Mouse (Mus musculus) megakaryocyte, adult 5-6 weeks (primary cell): ENCODE measurements at regions not wholly inside any gene's neighbourhood (a gene's known extent, or its start where the extent isn't known, plus 50 kb on each side); places are given as distances from the start of the nearest gene placed in this dataset.

ENCODE experiments used
- ATAC-seq: 2 replicates; pipeline ENCODE4 v1.8.0; 2016; ENCODE audit warnings: mild to moderate bottlenecking, inconsistent platforms; ENCODE audit not compliant: poor library complexity, severe bottlenecking

DNA sequence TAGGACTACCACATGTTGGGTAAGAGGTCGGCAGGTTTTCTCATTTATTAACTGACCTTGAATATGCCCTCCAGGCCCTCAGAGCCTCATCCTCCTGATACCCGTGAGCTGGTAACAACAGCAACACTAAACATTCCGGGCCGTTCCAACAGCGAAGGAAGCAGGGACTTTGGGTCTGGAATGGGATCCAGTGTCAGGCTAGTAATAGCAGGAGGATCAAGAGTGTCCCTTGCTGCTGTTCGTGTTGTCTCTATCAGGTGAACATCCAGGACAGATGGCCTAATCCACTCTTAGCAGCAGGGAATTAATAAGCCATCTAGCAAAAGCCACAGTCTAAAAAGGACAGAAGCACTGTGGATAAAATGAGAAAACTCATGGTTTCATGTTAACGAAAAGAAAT lies 106.7 kb downstream of the Cpeb2 start:
- ATAC-seq, result no peak

DNA sequence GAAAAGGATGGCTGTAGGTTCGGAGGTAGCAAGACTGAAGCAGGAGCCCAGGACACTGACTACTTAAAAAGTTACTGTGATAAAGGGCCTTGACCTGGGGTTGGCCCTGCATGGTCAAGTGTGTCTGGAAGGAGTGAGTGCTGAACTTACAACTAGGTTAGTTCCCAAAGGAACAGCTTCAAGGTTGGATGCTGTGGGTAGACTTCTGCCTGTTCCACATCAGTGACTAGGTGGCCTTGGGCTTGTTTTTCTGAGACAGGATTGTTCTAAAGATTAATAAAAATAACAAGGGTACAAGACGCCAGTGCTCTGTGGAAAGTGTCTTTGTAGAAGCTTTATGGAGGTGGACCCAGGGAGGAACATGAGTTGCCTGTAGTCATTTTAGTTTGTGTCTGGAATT lies 108.5 kb downstream of the Cpeb2 start:
- no peak for ATAC-seq

- ATAC-seq, result no peak
Measured at GRCm38 (mm10) chr5:43344441-43344840, 111.5 kb downstream of the Cpeb2 start.

DNA sequence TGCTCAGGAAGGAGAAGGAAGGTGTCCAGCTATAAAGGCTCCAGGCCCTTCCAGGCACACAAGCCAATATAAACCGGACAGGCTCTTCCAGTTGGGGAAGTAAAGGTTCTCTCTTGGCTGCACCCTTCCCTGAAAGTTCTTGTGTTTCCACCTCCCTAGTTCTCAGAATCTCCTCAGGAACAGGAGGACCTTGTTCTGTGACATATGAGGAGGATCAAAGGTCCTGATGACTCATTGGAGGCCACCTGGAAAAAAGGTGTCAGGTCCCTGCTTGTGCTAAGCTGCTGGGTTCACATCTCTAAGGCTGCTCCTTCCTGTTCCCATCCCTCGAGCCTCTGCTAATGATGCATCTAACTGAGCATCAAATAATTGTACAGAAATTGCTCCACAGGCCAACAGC lies 118.0 kb downstream of the Cpeb2 start:
- no peak for ATAC-seq

- no peak for ATAC-seq
Measured at GRCm38 (mm10) chr5:43353021-43353990, 120.3 kb downstream of the Cpeb2 start.

GRCm38 (mm10) chr5:43354351-43354942 lies 121.5 kb downstream of the Cpeb2 start:
- peak; percentile 64 for ATAC-seq

- peak; percentile 88 for ATAC-seq
Measured at GRCm38 (mm10) chr5:43355026-43355580, 122.1 kb downstream of the Cpeb2 start.

- ATAC-seq, result no peak
Measured at GRCm38 (mm10) chr5:43355832-43356231, 122.9 kb downstream of the Cpeb2 start.

DNA sequence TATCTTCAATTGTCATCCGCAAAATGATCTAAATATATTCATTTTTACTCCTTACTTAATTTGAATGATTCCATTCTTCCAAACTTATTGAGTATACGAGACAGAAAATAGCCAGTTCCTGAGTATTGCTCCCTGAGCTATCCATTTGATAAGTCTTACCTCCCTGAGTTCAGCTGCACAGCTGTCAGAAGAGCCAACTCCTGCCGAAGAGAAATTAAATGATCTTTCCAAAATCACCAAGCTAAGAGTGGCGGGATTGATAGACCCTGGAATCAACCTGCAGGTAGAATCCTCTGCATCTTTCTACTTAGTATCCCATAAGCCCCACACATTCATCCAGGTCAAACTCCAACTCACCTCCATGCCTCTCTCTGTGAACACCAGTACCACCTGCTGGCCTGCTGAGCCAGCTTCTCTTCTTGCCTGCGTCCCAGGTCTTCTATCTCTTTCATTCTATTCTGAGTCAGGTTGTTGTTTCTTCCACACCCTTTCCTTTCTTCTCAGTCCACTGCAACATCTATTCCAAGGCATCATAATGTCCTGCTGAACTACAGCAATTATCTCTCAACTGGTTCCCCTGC lies 124.2 kb downstream of the Cpeb2 start:
- no peak for ATAC-seq

DNA sequence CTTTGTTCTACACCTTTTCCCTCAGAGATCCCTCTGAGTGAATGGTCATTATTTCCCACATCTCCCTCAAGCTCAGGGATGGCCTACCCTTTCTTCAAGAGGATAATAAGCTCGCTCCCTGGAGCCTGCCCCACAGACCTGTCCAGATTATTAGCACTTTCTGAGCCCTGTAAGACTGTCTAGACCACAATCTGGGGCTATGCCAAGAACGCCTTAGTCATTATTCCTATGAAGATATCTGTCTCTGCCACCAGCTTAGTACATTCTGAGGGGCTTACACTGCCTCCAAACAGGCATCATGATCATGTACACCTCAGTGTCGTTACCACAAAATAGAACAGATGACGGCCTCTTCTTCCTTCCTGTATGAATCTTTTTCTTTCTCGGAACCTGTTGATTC lies 124.9 kb downstream of the Cpeb2 start:
- no peak for ATAC-seq

DNA sequence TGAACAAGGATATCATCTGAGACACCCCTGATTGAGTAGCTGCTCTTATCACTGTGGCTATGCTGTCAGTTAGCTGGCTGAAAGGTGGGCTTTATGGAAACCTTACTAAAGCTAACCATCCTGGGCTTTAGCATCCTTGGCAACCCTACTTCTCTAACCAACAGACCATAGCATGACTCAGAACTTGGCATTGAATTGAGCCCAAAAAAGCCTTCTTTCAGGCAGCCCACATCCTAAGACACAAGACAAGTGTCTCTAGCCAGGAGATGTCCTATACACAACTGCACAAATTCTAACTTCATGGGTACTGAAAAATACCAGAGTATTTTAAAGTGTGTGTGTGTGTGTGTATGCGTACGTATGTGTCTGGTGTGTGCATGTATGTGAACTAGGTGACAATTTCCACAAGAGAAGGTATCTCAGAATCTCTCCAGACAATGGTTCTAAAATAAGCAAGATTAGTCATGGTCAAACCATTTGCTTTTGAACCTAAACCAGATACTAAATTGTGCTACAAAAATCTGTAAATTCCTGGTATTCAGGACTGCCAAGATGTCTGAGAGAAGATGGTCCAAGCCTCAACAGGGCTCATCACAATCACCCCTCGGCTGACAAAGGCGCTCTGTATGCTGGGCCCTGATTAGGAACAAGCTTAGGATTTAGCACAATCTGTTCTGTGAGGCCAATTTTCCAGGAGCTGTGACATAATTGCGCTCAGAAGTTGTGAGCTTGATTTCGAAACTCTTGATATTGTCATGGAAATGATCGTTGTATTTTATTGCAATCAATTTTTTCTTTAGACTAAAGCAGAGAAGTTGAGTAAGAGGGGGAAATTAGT lies 126.2 kb downstream of the Cpeb2 start:
- ATAC-seq, result no peak

DNA sequence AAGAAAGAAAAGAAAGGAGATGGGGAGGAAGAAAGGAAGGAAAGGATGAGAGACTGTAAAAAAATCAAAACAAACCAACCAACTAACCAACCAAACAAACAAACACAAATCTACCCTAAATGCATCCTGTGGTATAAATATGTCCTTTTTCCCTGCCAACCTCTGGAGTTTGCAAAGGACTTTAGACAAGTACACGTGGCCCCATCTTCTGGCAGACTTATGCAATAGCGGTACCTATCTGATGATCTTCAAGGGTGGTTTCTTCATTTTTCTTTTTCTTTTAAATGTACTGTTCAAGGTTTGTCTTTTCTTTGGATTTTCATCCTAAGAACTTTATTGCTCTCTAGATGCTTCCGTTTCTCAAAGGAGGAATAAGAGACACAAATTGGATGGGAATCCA lies 127.3 kb downstream of the Cpeb2 start:
- peak; percentile 71 for ATAC-seq

DNA sequence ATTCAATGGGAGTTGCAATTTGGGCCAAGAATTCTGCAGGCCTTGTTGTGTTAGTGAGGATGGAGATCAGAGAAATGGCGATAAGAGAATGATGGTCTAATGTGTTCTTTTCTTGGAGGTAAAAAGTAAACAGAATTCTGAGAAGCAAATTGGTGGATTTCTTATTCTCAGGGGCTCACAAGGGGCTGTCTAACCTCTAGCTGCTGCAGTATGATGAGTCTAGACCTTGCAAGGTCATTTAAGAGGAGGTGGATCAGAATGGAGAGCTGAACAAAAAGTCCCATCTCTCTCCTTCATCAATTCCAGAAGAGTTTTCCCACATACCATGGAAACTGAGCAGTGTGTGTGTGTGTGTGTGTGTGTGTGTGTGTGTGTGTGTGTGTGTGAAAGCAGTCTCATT lies 128.1 kb downstream of the Cpeb2 start:
- no peak for ATAC-seq

- no peak for ATAC-seq
Measured at GRCm38 (mm10) chr5:43372385-43372784, 139.4 kb downstream of the Cpeb2 start.

GRCm38 (mm10) chr5:43384689-43385375 lies 130.5 kb upstream of the C1qtnf7 start:
- ATAC-seq, result no peak

DNA sequence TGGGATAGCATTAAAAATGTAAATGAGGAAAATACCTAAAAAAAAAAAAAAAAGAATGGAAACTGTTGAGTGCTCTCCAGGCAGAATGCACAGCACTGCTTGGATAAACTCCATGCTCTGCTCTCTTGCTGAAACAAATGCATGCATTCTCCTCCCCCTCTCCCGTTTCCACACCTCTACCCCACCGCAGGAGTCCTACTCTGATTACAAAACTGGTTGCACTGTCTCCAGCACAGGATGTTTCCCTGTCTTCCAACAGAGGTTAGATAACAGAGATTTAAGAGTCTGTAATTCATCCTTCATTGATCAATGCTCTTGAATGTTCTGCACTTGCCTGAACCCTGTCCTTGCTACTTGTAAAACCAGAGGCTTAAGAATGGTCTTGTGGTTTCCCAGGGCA lies 124.3 kb upstream of the C1qtnf7 start:
- no peak for ATAC-seq

GRCm38 (mm10) chr5:43391412-43392029 lies 123.8 kb upstream of the C1qtnf7 start:
- ATAC-seq, result peak; percentile 54

GRCm38 (mm10) chr5:43392908-43393545 lies 122.3 kb upstream of the C1qtnf7 start:
- ATAC-seq, result no peak

- ATAC-seq, result no peak
Measured at GRCm38 (mm10) chr5:43417259-43417658, 98.1 kb upstream of the C1qtnf7 start.
